In genomic region chr13:77514046-77514445, GRCm38 (mm10) we compare ENCODE assay signal across 13 mouse cellular contexts.
"Had no signal": no experiment of that assay in that cellular context is flagged by ENCODE, and none has a peak within 500 bp of the region (broad histone marks: within the 10 kb centered on the region; RNA-seq: fewer than 3 reads in every experiment).

No protein-coding gene starts in this region.

- DNase-seq: gastrocnemius, postnatal 14 days; gastrocnemius, postnatal 36 days; heart, adult 11 months; heart, adult 2 months; heart, postnatal 14 days; heart, postnatal 36 days; kidney, adult 11 months; kidney, adult 2 months; kidney, adult 9 months; kidney, postnatal 14 days; kidney, postnatal 36 days; layer of hippocampus, adult 9-11 months; layer of hippocampus, postnatal 36 days had no signal
